Mouse (Mus musculus): ENCODE data around the gene Tent4a. TPM values are rescaled to one million over a fixed set of nuclear protein-coding genes. Genes with fewer than 3 reads are reported as not detected.

Tent4a gene
- polyA plus RNA-seq, 1 experiment from 2014 or later: 7.5 TPM

- Histone ChIP-seq H3K36me3 (ENCODE audit: poor library complexity, severe bottlenecking) (peaks cover 5% of the 10 kb centered on the region), H3K9ac (peak overlapping the region; percentile 91), H3K4me3 (peak overlapping the region; percentile 81), H3K4me1 (peaks cover 70% of the 10 kb centered on the region), H3K27me3 (no peaks in the 10 kb centered on the region), H3K27ac (no peak overlapping the region), H3K4me2 (peak overlapping the region; percentile 76), H3K9me3 (replicated peaks) (no peaks in the 10 kb centered on the region)
- WGBS: 48% methylated on average over 6 of the region's 6 CpGs
- ATAC-seq: no peak
Observed at GRCm38 (mm10) chr13:69531431-69531830, 3.0 kb downstream of the Tent4a start.

DNA sequence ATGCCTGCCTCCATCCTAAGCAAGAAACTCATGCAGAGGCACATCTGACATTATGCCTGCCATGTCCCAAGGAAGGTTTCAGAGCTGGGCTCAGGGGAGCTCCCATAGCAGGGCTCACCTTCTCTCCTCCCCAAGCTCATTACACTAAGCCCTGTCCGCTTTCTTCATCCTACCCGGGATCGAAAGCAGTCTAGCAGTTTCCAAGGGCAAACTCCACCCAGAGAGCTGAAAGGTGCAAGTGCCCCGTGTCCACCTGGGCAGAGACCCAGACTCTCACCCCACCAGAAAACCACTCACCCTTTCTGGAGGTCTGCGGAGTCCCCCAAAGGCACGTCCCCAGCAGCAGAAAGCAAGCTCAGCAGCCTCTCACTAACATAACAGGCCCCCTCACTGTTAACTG lies 3.5 kb downstream of the Tent4a start:
- WGBS: 83% methylated on average over 6 of the region's 6 CpGs
- H3K9ac ChIP-seq: peak overlapping the region; percentile 91
- H3K4me3 ChIP-seq: peak overlapping the region; percentile 81
- peaks cover 5% of the 10 kb centered on the region for H3K36me3 ChIP-seq (ENCODE audit: poor library complexity, severe bottlenecking)
- no peaks in the 10 kb centered on the region for H3K9me3 ChIP-seq (replicated peaks)
- peak overlapping the region; percentile 76 for H3K4me2 ChIP-seq
- H3K27ac ChIP-seq: no peak overlapping the region
- peaks cover 70% of the 10 kb centered on the region for H3K4me1 ChIP-seq
- no peaks in the 10 kb centered on the region for H3K27me3 ChIP-seq
- ATAC-seq: no peak

DNA sequence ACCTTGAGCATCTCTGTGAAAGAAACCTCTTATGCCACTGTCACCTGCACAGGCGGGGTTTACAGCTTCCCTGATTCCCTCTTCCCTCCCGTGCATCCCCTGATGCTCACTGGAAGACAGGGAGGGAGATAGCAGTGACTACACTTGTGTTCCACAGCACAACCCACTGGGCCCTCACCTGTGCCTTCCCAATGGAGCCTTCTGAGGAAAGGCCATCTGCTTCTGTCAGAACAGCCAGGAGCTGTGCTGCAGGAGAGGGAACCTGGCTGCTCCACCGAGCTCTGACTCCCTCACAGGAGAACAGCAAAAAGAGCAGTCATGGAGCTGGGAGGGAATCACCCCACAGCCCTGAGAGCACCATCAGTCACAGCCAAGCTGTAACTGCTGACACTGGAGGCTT lies 4.3 kb downstream of the Tent4a start:
- H3K9me3 ChIP-seq (replicated peaks): no peaks in the 10 kb centered on the region
- H3K27me3 ChIP-seq: no peaks in the 10 kb centered on the region
- H3K4me1 ChIP-seq: peaks cover 71% of the 10 kb centered on the region
- no peak overlapping the region for H3K27ac ChIP-seq
- peak overlapping the region; percentile 91; the same call in 1 of the 2 replicates for H3K9ac ChIP-seq
- peak overlapping the region; percentile 76 for H3K4me2 ChIP-seq
- no peak overlapping the region for H3K4me3 ChIP-seq
- WGBS: 71% methylated on average over 3 of the region's 3 CpGs
- ATAC-seq: no peak
- H3K36me3 ChIP-seq (ENCODE audit: poor library complexity, severe bottlenecking): peaks cover 5% of the 10 kb centered on the region

GRCm38 (mm10) chr13:69528531-69528930 lies 5.9 kb downstream of the Tent4a start:
- Histone ChIP-seq H3K4me3 (no peak overlapping the region), H3K27ac (no peak overlapping the region), H3K4me2 (no peak overlapping the region), H3K4me1 (peaks cover 87% of the 10 kb centered on the region), H3K9ac (no peak overlapping the region), H3K9me3 (replicated peaks) (no peaks in the 10 kb centered on the region), H3K27me3 (no peaks in the 10 kb centered on the region), H3K36me3 (ENCODE audit: poor library complexity, severe bottlenecking) (peaks cover 5% of the 10 kb centered on the region)
- no peak for ATAC-seq
- WGBS: 86% methylated on average over 7 of the region's 7 CpGs

GRCm38 (mm10) chr13:69525867-69526266 lies 8.6 kb downstream of the Tent4a start:
- Histone ChIP-seq H3K4me2 (no peak overlapping the region), H3K27ac (no peak overlapping the region), H3K4me1 (peaks cover 90% of the 10 kb centered on the region), H3K9me3 (replicated peaks) (no peaks in the 10 kb centered on the region), H3K9ac (no peak overlapping the region), H3K4me3 (no peak overlapping the region), H3K27me3 (no peaks in the 10 kb centered on the region), H3K36me3 (ENCODE audit: poor library complexity, severe bottlenecking) (peaks cover 5% of the 10 kb centered on the region)
- no peak for ATAC-seq
- 60% methylated on average over 4 of the region's 4 CpGs for WGBS

DNA sequence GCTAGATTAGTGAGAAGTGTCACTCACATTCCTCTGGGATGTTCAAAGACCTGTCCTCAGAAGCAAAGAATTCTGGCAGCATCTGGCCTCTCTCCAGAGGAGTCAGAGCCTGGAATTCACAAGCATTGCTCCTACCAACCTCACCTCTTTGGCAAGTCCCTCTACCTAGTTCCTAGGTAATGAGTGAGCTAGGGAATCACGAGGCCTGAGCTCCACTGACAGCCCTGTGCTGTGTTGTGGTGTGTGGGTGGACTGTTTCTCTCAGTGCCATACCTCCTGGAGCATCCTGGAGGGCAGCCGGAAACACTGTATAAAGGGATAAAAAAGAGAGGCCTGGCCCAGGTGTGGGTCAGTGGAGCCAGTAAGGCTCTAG lies 10.3 kb downstream of the Tent4a start:
- Histone ChIP-seq H3K4me2 (no peak overlapping the region), H3K27ac (no peak overlapping the region), H3K27me3 (no peaks in the 10 kb centered on the region), H3K9ac (no peak overlapping the region), H3K4me3 (no peak overlapping the region), H3K36me3 (ENCODE audit: poor library complexity, severe bottlenecking) (no peaks in the 10 kb centered on the region; the same call in 1 of the 2 replicates), H3K9me3 (replicated peaks) (no peaks in the 10 kb centered on the region), H3K4me1 (peaks cover 91% of the 10 kb centered on the region)
- 82% methylated on average over 2 of the region's 2 CpGs for WGBS
- no peak for ATAC-seq

DNA sequence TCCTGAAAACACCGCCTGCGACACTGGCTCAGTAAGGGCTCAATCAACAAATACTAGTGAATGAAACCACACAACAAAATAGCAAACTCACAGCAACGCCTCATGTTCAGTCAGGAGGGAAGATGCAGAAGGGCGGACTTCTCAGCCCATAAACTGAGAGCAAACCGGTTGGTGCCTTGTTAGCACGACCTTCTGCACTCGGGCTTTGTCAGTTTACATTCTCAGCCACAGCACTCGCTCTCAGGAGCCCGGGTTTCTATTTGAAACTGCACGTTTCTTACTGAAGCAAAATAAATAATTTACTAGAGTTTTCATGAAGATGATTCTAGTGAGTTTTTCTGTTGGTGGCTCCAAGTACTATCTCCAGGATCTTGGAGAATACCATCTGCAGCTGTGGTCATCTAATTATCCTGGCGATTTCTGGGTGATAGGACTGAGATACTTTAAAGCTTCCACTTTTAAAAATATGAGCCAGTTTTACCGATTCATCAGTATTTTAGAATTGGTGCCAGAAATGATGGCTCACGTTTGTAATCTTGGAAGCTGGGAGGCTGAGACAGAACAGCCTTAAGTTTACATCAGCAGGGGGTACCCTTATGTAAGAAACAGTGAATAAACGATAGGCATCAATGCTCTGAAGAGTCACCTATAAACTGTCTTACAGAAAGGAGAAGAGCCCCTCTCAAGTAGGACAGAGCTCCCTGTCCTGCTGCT lies 10.8 kb downstream of the Tent4a start:
- ATAC-seq: no peak
- no peaks in the 10 kb centered on the region for H3K9me3 ChIP-seq (replicated peaks)
- no peak overlapping the region for H3K4me3 ChIP-seq
- H3K27ac ChIP-seq: no peak overlapping the region
- no peak overlapping the region for H3K9ac ChIP-seq
- peaks cover 91% of the 10 kb centered on the region for H3K4me1 ChIP-seq
- no peaks in the 10 kb centered on the region for H3K27me3 ChIP-seq
- H3K4me2 ChIP-seq: no peak overlapping the region
- no peaks in the 10 kb centered on the region; the same call in 1 of the 2 replicates for H3K36me3 ChIP-seq (ENCODE audit: poor library complexity, severe bottlenecking)
- WGBS: 62% methylated on average over 14 of the region's 14 CpGs

GRCm38 (mm10) chr13:69522161-69522791 lies 12.1 kb downstream of the Tent4a start:
- ATAC-seq: no peak
- Histone ChIP-seq H3K9ac (peak overlapping the region; percentile 45; the same call in 1 of the 2 replicates), H3K27me3 (no peaks in the 10 kb centered on the region), H3K4me1 (peaks cover 84% of the 10 kb centered on the region), H3K4me3 (no peak overlapping the region), H3K27ac (no peak overlapping the region), H3K36me3 (ENCODE audit: poor library complexity, severe bottlenecking) (no peaks in the 10 kb centered on the region), H3K9me3 (replicated peaks) (no peaks in the 10 kb centered on the region), H3K4me2 (no peak overlapping the region)
- WGBS: 97% methylated on average over 1 of the region's 1 CpGs

- no peak for ATAC-seq
- no peaks in the 10 kb centered on the region for H3K9me3 ChIP-seq (replicated peaks)
- no peak overlapping the region for H3K9ac ChIP-seq
- H3K27me3 ChIP-seq: no peaks in the 10 kb centered on the region
- 79% methylated on average over 6 of the region's 6 CpGs for WGBS
- H3K36me3 ChIP-seq (ENCODE audit: poor library complexity, severe bottlenecking): peaks cover 4% of the 10 kb centered on the region; the same call in 1 of the 2 replicates
- H3K27ac ChIP-seq: no peak overlapping the region
- H3K4me1 ChIP-seq: peaks cover 54% of the 10 kb centered on the region
- no peak overlapping the region for H3K4me2 ChIP-seq
- H3K4me3 ChIP-seq: no peak overlapping the region
Observed at GRCm38 (mm10) chr13:69519137-69519536, 15.3 kb downstream of the Tent4a start.

- ATAC-seq: no peak
- no peak overlapping the region for H3K9ac ChIP-seq
- no peak overlapping the region for H3K27ac ChIP-seq
- H3K4me3 ChIP-seq: no peak overlapping the region
- H3K9me3 ChIP-seq (replicated peaks): no peaks in the 10 kb centered on the region
- H3K4me2 ChIP-seq: no peak overlapping the region
- peaks cover 37% of the 10 kb centered on the region for H3K4me1 ChIP-seq
- peaks cover 11% of the 10 kb centered on the region for H3K36me3 ChIP-seq (ENCODE audit: poor library complexity, severe bottlenecking)
- WGBS: 91% methylated on average over 6 of the region's 6 CpGs
- H3K27me3 ChIP-seq: no peaks in the 10 kb centered on the region
Observed at GRCm38 (mm10) chr13:69517445-69517844, 17.0 kb downstream of the Tent4a start.

GRCm38 (mm10) chr13:69515091-69515490 lies 19.3 kb downstream of the Tent4a start:
- 84% methylated on average over 3 of the region's 3 CpGs for WGBS
- H3K4me2 ChIP-seq: no peak overlapping the region
- H3K4me3 ChIP-seq: no peak overlapping the region
- H3K4me1 ChIP-seq: peaks cover 17% of the 10 kb centered on the region
- H3K27me3 ChIP-seq: no peaks in the 10 kb centered on the region
- no peaks in the 10 kb centered on the region for H3K9me3 ChIP-seq (replicated peaks)
- peaks cover 31% of the 10 kb centered on the region for H3K36me3 ChIP-seq (ENCODE audit: poor library complexity, severe bottlenecking)
- ATAC-seq: no peak
- no peak overlapping the region for H3K9ac ChIP-seq
- H3K27ac ChIP-seq: no peak overlapping the region

- no peak overlapping the region for H3K9ac ChIP-seq
- WGBS: 62% methylated on average over 9 of the region's 9 CpGs
- H3K27me3 ChIP-seq: no peaks in the 10 kb centered on the region
- no peaks in the 10 kb centered on the region for H3K9me3 ChIP-seq (replicated peaks)
- no peak overlapping the region for H3K4me3 ChIP-seq
- H3K4me1 ChIP-seq: no peaks in the 10 kb centered on the region
- H3K36me3 ChIP-seq (ENCODE audit: poor library complexity, severe bottlenecking): peaks cover 75% of the 10 kb centered on the region
- H3K27ac ChIP-seq: no peak overlapping the region
- no peak overlapping the region for H3K4me2 ChIP-seq
- peak; percentile 76 for ATAC-seq
Observed at GRCm38 (mm10) chr13:69509391-69510244, 24.8 kb downstream of the Tent4a start.

Measured in forebrain, embryonic 13.5 days (tissue).